Mouse (Mus musculus): ENCODE measurements around the gene Etfa. TPM values are rescaled to one million over a fixed set of nuclear protein-coding genes. Genes with fewer than 3 reads are reported as not detected.

Etfa gene
- polyA plus RNA-seq, 1 experiment, result 93.6 TPM

DNA sequence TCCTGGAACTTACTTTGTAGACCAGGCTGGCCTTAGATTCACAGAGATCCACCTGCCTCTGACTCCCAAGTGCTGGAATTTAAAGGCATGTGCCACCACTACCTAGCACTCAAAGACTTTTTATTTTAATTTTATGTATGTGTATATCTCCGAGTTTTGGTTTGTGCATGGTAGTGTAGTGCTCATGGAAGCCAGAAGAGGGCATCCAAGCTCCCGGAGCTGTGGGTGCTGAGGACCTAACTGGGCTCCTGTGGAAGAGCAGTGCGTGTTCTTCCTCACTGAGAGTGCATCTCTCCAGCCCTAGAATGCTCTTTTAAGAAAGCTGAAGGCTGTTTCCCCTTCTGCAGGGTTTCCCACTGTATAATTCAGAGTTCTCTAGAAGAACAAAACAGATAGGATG is 102.2 kb downstream of the Etfa start:
- no peak for TF ChIP-seq GATA1 (IDR thresholded peaks at IDR 0.05; ENCODE audit: low read length)

DNA sequence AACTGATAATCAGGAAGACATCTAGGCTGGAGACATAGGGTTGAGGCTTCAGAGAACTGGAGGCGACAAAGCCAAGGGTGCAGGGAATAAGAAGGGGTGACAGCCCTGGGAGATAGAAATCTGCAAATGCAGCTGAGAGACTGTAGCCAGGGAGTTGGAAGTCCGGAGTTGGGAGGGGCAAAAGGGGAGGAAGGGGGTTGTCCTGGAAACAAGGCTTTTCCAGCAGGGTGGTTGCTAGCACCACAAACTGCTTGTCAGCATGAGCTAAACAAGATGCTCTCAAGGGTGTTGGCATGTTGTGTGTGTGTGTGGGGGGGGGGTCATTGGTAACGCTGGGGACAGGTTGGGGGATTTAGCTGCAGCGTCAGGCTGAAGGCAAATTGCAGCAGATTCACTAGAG is 103.2 kb downstream of the Etfa start:
- TF ChIP-seq GATA1 (IDR thresholded peaks at IDR 0.05; ENCODE audit: low read length), result no peak

DNA sequence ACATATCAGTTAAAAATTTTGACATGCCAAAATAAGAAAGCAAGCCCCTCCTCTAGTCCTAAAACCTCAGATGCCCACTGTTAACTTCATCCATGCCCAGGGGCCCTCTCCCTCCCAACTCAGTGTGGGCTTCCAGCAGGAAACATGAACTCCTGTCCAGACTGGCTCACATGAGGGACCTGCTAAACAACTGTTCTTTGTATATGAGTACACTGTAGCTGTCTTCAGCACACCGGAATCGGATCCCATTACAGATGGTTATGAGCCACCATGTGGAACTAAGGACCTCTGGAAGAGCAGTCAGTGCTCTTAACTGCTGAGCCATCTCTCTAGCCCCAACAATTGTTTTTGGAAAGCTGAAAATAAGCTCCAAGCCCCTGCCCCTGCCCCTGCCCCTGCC is 105.3 kb downstream of the Etfa start:
- TF ChIP-seq GATA1 (IDR thresholded peaks at IDR 0.05; ENCODE audit: low read length), result no peak

DNA sequence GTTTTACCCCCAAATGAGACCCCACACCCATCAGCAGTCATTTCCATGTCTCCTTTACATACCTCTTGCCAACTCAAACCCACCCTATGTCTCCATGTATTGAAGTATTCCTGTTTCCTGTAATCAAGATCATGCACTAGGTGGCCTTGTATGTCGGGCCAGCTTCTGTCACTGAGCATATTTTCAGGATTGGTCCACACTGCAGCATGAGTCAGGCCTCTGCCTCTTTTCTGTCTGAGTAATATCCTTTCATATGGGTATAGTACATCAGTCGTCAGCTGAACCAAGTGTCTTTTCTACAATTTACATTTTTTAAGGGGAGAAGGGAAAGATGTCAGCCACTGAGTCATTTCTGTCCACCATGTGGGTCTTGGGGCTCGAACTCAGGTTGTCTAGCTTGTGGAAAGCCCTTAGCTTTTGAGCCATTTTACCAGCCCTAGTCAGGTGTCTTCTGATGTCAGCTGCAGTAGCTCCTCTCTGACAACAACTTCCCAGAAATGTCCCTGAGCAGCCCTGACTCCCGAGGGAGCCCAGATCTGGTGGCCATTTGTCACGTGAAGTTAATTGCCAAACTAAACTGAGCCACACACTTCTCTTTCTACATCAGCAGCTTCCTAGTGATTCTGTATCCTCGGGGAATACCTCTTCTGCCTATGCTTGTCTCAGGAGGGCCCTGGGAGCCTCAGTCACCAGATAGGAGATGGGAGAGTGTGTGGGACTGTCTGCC is 106.9 kb downstream of the Etfa start:
- TF ChIP-seq GATA1 (IDR thresholded peaks at IDR 0.05; ENCODE audit: low read length), result no peak

Other genes with a start within 250 kb of the Etfa start
- not detected in 2 replicates for gene Nrg4, start 185.4 kb downstream of the Etfa start, polyA plus RNA-seq (2012)
- not detected in 2 replicates for gene Tmem266, start 185.3 kb downstream of the Etfa start, polyA plus RNA-seq (2012)
- 0.17 TPM in 1 of 2 replicates, not detected in the other for gene Isl2, start 26.4 kb upstream of the Etfa start, polyA plus RNA-seq (2012)